Mouse (Mus musculus) frontal cortex, postnatal 14 days (tissue): Measurements from ENCODE around the gene Foxf1.

Experiments
- DNase-seq, 2 experiments: peaks; one replicate each; pipeline ENCODE4 v3.0.0; 2022; ENCODE audit warnings: low spot score in 2 of 2

The Foxf1 gene

DNA sequence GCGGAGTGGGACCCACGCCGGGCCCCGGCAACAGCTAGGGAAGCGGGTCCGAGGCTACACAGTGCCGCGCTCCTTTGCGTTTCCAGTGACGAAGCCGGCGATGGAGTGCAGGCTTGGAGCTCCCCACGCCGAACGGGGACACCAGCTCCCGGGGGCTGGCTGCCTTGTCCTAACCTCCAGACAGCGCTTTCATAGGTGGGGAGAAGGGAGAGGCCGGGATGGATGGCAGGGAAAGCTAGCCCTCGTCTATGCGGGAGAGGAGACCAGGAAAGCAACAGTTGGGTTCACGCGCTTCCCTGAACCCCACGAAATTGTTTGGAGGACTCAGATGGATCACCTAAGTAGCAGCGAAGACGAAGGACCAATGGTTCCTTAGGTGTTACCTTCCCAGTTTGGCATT is 30.9 kb downstream of the Foxf1 start:
- DNase-seq, result no peak

DNA sequence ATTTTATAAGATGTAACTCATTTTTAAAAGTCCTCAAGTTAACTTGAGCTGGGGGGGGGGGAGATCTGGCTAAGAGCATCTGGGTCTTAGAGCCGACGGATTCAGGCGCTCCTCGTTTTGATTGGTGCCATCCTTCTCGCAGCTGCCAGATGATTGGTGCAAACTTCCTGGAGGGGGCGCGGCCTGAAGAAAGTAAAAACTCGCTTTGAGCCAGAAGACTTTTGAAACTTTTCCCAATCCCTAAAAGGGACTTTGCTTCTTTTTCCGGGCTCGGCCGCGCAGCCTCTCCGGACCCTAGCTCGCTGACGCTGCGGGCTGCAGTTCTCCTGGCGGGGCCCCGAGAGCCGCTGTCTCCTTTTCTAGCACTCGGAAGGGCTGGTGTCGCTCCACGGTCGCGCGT is 31.8 kb downstream of the Foxf1 start, which contains the start of gene Foxc2:
Gene Foxc2, plus strand, starts transcription at position 224 of the 400 bp plus-strand sequence.
- peak; percentile 38 to 60 for DNase-seq

DNA sequence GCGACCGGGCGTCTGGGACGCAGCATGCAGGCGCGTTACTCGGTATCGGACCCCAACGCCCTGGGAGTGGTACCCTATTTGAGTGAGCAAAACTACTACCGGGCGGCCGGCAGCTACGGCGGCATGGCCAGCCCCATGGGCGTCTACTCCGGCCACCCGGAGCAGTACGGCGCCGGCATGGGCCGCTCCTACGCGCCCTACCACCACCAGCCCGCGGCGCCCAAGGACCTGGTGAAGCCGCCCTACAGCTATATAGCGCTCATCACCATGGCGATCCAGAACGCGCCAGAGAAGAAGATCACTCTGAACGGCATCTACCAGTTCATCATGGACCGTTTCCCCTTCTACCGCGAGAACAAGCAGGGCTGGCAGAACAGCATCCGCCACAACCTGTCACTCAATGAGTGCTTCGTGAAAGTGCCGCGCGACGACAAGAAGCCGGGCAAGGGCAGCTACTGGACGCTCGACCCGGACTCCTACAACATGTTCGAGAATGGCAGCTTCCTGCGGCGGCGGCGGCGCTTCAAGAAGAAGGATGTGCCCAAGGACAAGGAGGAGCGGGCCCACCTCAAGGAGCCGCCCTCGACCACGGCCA is 32.5 kb downstream of the Foxf1 start:
- DNase-seq, result no peak

DNA sequence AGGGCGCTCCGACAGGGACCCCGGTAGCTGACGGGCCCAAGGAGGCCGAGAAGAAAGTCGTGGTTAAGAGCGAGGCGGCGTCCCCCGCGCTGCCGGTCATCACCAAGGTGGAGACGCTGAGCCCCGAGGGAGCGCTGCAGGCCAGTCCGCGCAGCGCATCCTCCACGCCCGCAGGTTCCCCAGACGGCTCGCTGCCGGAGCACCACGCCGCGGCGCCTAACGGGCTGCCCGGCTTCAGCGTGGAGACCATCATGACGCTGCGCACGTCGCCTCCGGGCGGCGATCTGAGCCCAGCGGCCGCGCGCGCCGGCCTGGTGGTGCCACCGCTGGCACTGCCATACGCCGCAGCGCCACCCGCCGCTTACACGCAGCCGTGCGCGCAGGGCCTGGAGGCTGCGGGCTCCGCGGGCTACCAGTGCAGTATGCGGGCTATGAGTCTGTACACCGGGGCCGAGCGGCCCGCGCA is 33.0 kb downstream of the Foxf1 start:
- DNase-seq, result no peak

DNA sequence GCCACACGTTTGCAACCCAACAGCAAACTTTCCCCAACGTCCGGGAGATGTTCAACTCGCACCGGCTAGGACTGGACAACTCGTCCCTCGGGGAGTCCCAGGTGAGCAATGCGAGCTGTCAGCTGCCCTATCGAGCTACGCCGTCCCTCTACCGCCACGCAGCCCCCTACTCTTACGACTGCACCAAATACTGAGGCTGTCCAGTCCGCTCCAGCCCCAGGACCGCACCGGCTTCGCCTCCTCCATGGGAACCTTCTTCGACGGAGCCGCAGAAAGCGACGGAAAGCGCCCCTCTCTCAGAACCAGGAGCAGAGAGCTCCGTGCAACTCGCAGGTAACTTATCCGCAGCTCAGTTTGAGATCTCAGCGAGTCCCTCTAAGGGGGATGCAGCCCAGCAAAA is 33.7 kb downstream of the Foxf1 start:
- DNase-seq, result no peak

DNA sequence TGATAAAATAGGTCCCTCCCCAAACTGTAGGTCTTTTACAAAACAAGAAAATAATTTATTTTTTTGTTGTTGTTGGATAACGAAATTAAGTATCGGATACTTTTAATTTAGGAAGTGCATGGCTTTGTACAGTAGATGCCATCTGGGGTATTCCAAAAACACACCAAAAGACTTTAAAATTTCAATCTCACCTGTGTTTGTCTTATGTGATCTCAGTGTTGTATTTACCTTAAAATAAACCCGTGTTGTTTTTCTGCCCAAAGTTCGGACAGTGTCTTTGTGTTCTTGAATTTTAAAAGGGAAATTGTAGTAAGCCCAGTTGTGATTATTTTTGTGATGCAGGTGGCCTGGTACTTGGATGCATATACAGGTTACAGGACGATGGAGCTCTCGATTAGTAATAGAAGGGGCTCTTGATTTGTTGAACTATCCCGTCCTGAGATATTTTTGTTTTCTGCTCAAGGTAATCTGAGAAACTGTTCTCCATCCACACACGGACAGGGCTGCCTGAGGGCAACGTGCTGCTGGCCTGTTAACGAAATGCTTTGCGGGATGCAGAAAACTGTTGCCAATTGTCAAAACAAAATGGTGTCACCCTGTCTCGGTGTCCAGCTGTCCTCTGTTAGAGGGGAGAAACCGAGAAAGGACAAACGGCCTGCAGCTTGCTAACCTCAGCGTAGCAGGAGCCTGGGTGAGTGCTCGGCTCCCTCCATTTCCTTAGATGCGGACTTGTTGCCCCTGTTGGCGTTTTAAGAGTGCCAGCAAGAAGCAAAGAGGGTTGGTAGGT is 34.6 kb downstream of the Foxf1 start:
- no peak for DNase-seq

GRCm38 (mm10) chr8:121119635-121120455 is 35.7 kb downstream of the Foxf1 start:
- DNase-seq, result no peak

DNA sequence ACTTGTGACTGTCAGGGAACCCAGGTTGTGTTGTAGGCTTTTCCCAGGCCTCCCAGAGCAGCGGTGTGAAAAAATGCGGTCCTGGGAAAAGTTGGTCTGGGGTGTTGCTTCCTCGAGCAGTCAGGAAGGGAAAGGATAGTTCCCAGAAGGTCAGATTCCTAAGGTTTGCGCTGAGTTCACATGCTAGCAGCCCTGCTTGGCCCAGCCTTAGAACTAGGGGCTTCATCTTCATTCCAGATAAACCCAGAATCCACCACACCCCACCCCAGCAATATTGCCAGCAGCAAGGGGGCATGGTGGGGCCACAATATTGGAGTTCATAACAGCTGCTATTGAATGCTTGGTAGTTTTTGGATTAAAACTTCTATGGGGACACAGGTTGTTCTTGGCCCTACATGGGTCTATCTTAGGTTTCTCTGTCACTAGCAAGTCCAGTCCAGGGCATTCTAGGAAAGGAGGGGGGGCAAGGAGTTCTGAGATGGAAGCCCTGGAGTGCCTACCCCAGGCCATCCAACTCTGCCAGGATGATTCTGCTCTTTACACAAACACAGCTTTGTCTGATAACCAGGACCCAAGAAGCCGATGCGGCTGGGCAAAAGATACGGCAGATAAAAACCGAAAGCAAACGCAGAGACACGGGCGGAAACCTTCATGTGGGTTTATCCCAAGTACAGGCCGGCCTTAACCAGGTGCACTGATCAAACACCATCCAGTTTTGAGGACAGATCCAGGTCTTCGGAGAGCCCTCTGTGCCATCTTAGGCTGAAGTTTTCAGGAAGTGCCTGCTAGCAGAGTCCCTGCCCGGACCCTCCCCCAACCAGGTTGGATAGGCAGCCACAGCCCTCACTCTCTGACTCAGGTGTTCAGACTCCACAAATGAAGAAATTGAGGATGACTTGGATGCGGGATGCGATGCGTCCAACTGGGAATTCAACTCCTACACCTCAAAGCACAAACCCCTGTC is 36.6 kb downstream of the Foxf1 start:
- no peak for DNase-seq

DNA sequence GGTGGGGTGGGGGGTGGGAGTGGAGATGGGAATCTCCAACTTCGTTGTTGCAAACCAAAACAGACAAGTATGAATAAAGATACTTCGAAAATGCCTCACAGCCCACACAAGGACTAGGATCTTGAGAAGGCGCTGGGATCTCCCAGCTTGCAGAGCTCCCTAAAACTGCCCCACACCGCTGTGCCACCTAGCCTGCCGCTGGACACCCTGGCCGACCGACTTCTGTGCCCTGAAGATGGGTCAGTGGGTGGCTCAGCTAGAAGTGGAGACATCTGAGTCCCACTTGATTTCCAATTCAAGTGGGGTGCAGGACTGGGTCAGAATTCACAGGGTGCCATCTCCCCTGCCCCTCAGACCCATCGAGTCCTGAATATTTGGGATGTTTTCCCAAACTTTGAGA is 37.5 kb downstream of the Foxf1 start:
- DNase-seq, result no peak

- DNase-seq, result no peak
Measured at GRCm38 (mm10) chr8:121122368-121122767, 38.2 kb downstream of the Foxf1 start.

DNA sequence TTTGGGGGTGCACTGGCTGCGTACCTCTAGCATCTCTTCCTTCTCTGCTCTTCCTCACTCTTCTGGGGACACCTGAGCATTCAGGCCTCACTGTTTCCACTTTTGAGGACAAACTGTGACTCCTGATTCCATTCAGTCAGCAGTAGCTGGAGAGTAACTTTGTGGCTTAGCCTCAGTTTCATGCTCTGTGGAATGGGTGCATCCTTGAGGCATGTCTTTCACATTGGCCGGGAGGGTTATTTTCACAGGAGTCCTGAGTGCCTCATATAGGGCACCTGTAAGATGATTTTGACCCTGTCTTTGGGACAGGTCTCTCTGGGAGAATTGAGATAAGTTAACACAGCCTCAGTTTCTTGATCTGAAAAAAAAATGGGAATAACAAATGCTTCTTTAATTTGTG is 38.9 kb downstream of the Foxf1 start:
- DNase-seq, result no peak

GRCm38 (mm10) chr8:121124547-121125239 is 40.5 kb downstream of the Foxf1 start:
- DNase-seq, result no peak

- peak in 1 of 2 experiments; percentile 49 for DNase-seq
Measured at GRCm38 (mm10) chr8:121125311-121125876, 41.2 kb downstream of the Foxf1 start.

- no peak for DNase-seq
Measured at GRCm38 (mm10) chr8:121126191-121126590, 42.0 kb downstream of the Foxf1 start.

- DNase-seq, result no peak
Measured at GRCm38 (mm10) chr8:121126694-121127093, 42.5 kb downstream of the Foxf1 start.

DNA sequence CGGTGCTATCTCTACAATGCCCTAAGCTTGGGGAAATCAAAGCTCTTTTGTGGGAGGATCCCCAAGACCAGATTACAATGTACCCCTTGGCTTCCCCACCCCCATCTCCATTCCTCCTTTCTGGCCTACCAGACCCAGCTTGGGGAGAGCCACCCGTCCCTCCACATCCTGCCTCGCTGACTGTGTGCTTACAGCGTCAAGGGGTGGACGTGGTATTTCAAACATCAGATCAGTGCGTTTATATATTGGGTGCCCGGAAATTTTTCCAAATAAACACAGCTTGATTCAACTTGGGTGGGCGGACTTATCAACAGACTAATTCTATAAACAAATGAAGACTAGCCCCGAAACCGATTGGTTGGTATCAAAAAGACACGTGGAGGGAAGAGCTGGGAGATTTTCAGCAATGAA is 43.1 kb downstream of the Foxf1 start:
- DNase-seq, result no peak

- DNase-seq, result no peak
Measured at GRCm38 (mm10) chr8:121127756-121128375, 43.7 kb downstream of the Foxf1 start, which contains the start of gene Foxl1. Gene Foxl1 (plus strand): TSS chr8:121127940.

GRCm38 (mm10) chr8:121128531-121129264 is 44.5 kb downstream of the Foxf1 start:
- no peak for DNase-seq
